Comparison of ENCODE assay signal across 33 mouse cellular contexts in genomic region chr6:4664313-4664712, GRCm38 (mm10).
A peak's percentile ranks its signal among the peaks of the same experiment; 100 is the strongest.
DNase-seq lines count a peak whose midpoint lies in the region; ATAC-seq lines count a peak whose summit lies in the region.
"Had no signal": no experiment of that assay in that cellular context is flagged by ENCODE, and none has a peak within 500 bp of the region (broad histone marks: within the 10 kb centered on the region; RNA-seq: fewer than 3 reads in every experiment).

No protein-coding gene starts in this region.

- H3K27ac ChIP-seq in liver, embryonic 13.5 days, result no peak overlapping the region
- H3K27ac ChIP-seq in liver, embryonic 12.5 days, result no peak overlapping the region
- no peak overlapping the region for H3K27ac ChIP-seq in forebrain, embryonic 11.5 days (ENCODE audit: low read depth, low read length)
- H3K27ac ChIP-seq: embryonic facial prominence, embryonic 12.5 days; forebrain, embryonic 15.5 days; heart, embryonic 10.5 days; heart, embryonic 15.5 days; hindbrain, embryonic 13.5 days; limb, embryonic 10.5 days; limb, embryonic 15.5 days; macrophage; neural tube, embryonic 12.5 days; stomach, postnatal 0 days had no signal

- 0 out of 2 replicates have a peak, but pooled peaks have one; percentile 39 for ATAC-seq in liver, embryonic 13.5 days (ENCODE audit: low read depth)
- ATAC-seq in liver, embryonic 12.5 days, result no peak
- peak; percentile 87 for ATAC-seq in megakaryocyte progenitor cell, adult 5-6 weeks (replicated peaks; ENCODE audit: poor library complexity)
- ATAC-seq in forebrain, embryonic 11.5 days (replicated peaks; ENCODE audit: low FRiP score), result no peak
- ATAC-seq: CD4-positive, CD25-positive, alpha-beta regulatory T cell, adult 4 months; forebrain, embryonic 15.5 days; Patski had no signal

- H3K9ac ChIP-seq in liver, embryonic 13.5 days, result no peak overlapping the region
- H3K9ac ChIP-seq in liver, embryonic 12.5 days, result no peak overlapping the region
- H3K9ac ChIP-seq in forebrain, embryonic 11.5 days (ENCODE audit: low read length), result no peak overlapping the region
- H3K9ac ChIP-seq: embryonic facial prominence, embryonic 12.5 days; forebrain, embryonic 15.5 days; heart, embryonic 15.5 days; hindbrain, embryonic 13.5 days; limb, embryonic 15.5 days; neural tube, embryonic 12.5 days had no signal

- WGBS in liver, embryonic 13.5 days (ENCODE audit: insufficient replicate concordance), result 8% methylated on average over 2 of the region's 2 CpGs
- WGBS in liver, embryonic 12.5 days (ENCODE audit: insufficient replicate concordance), result 15% methylated on average over 2 of the region's 2 CpGs
- 68% methylated on average over 2 of the region's 2 CpGs for WGBS in forebrain, embryonic 11.5 days

- no peaks in the 10 kb centered on the region for H3K9me3 ChIP-seq in liver, embryonic 13.5 days (replicated peaks)
- H3K9me3 ChIP-seq in liver, embryonic 12.5 days (replicated peaks), result no peaks in the 10 kb centered on the region
- no peaks in the 10 kb centered on the region for H3K9me3 ChIP-seq in forebrain, embryonic 11.5 days (ENCODE audit: control insufficient read depth, low read length)
- H3K9me3 ChIP-seq: embryonic facial prominence, embryonic 12.5 days; forebrain, embryonic 15.5 days; heart, embryonic 10.5 days; heart, embryonic 15.5 days; hindbrain, embryonic 13.5 days; limb, embryonic 10.5 days; limb, embryonic 15.5 days; neural tube, embryonic 12.5 days had no signal

- no peak overlapping the region for H3K4me2 ChIP-seq in liver, embryonic 13.5 days
- no peak overlapping the region for H3K4me2 ChIP-seq in liver, embryonic 12.5 days
- H3K4me2 ChIP-seq in forebrain, embryonic 11.5 days (ENCODE audit: low read depth, low read length, severe bottlenecking), result no peak overlapping the region
- H3K4me2 ChIP-seq: embryonic facial prominence, embryonic 12.5 days; forebrain, embryonic 15.5 days; heart, embryonic 15.5 days; hindbrain, embryonic 13.5 days; limb, embryonic 15.5 days; midbrain, embryonic 11.5 days; neural tube, embryonic 12.5 days had no signal

- H3K4me3 ChIP-seq in liver, embryonic 13.5 days (replicated peaks), result no peak overlapping the region
- no peak overlapping the region for H3K4me3 ChIP-seq in liver, embryonic 12.5 days
- H3K4me3 ChIP-seq in forebrain, embryonic 11.5 days (ENCODE audit: low read depth, low read length), result no peak overlapping the region
- H3K4me3 ChIP-seq: embryonic facial prominence, embryonic 12.5 days; forebrain, embryonic 15.5 days; heart, embryonic 10.5 days; heart, embryonic 15.5 days; hindbrain, embryonic 13.5 days; limb, embryonic 10.5 days; limb, embryonic 15.5 days; myocyte; neural tube, embryonic 12.5 days had no signal

- H3K36me3 ChIP-seq in liver, embryonic 13.5 days, result no peaks in the 10 kb centered on the region
- no peaks in the 10 kb centered on the region for H3K36me3 ChIP-seq in liver, embryonic 12.5 days
- H3K36me3 ChIP-seq in forebrain, embryonic 11.5 days (ENCODE audit: control insufficient read depth, insufficient read depth, low read length), result no peaks in the 10 kb centered on the region
- H3K36me3 ChIP-seq: embryonic facial prominence, embryonic 12.5 days; forebrain, embryonic 15.5 days; heart, embryonic 10.5 days; heart, embryonic 15.5 days; hindbrain, embryonic 13.5 days; limb, embryonic 10.5 days; limb, embryonic 15.5 days; neural tube, embryonic 12.5 days had no signal

- 0 out of 2 replicates have a peak, but pooled peaks cover 2% of the 10 kb centered on the region for H3K4me1 ChIP-seq in liver, embryonic 13.5 days (replicated peaks)
- H3K4me1 ChIP-seq in liver, embryonic 12.5 days, result peaks cover 5% of the 10 kb centered on the region; the same call in 1 of the 2 replicates
- H3K4me1 ChIP-seq in forebrain, embryonic 11.5 days (replicated peaks; ENCODE audit: control insufficient read depth, insufficient read depth, low read length), result no peaks in the 10 kb centered on the region
- H3K4me1 ChIP-seq: embryonic facial prominence, embryonic 12.5 days; forebrain, embryonic 15.5 days; heart, embryonic 10.5 days; heart, embryonic 15.5 days; hindbrain, embryonic 13.5 days; limb, embryonic 10.5 days; limb, embryonic 15.5 days; neural tube, embryonic 12.5 days had no signal

- H3K27me3 ChIP-seq in liver, embryonic 13.5 days, result no peaks in the 10 kb centered on the region
- H3K27me3 ChIP-seq in liver, embryonic 12.5 days (replicated peaks), result 0 out of 2 replicates have a peak, but pooled peaks cover 6% of the 10 kb centered on the region
- H3K27me3 ChIP-seq in forebrain, embryonic 11.5 days (ENCODE audit: control insufficient read depth, insufficient read depth, low read length), result no peaks in the 10 kb centered on the region
- H3K27me3 ChIP-seq: embryonic facial prominence, embryonic 12.5 days; forebrain, embryonic 15.5 days; heart, embryonic 15.5 days; hindbrain, embryonic 13.5 days; limb, embryonic 15.5 days; neural tube, embryonic 12.5 days had no signal

- DNase-seq in liver, embryonic 13.5 days, result no peak
- peak; percentile 26 for DNase-seq in CD4-positive helper T cell, adult 2 months (ENCODE audit: low read depth, low spot score)
- peak; percentile 16 for DNase-seq in c-Kit-positive CD71-negative TER-119-negative erythroid progenitor cells, embryonic 14.5 days (ENCODE audit: low read depth)
- DNase-seq in gastrocnemius, postnatal 10 days, result no peak
- no peak for DNase-seq in forebrain, embryonic 11.5 days (ENCODE audit: low spot score)
- no peak for DNase-seq in MN1 (ENCODE audit: low spot score)
- DNase-seq: adrenal gland, postnatal 36 days; cerebellum, adult 2 months; cerebellum, postnatal 25 days; kidney, adult 9 months; kidney, postnatal 14 days; layer of hippocampus, adult 9-11 months; lung, adult 2 months; lung, postnatal 10 days; right cerebral cortex, postnatal 4 days; thymus, adult 18-20 months; thymus, postnatal 4 days had no signal

Comparison
In these comparisons a context has a peak if more than half of its experiments do, and no peak if none do; other contexts are left out.
1. ATAC-seq: peak in liver, embryonic 13.5 days (single experiment) and megakaryocyte progenitor cell, adult 5-6 weeks (single experiment); none in liver, embryonic 12.5 days (single experiment) and forebrain, embryonic 11.5 days (single experiment).
2. DNase-seq: peak in CD4-positive helper T cell, adult 2 months (single experiment) and c-Kit-positive CD71-negative TER-119-negative erythroid progenitor cells, embryonic 14.5 days (single experiment); none in liver, embryonic 13.5 days (single experiment), gastrocnemius, postnatal 10 days (single experiment), forebrain, embryonic 11.5 days (single experiment) and MN1 (single experiment).